Mouse (Mus musculus) left cerebral cortex, adult 8-10 months (tissue): Measurements from ENCODE around the gene Polr2b. TPM values are rescaled to one million over a fixed set of nuclear protein-coding genes. Genes with fewer than 3 reads are reported as not detected.

Source experiments
- DNase-seq, 2 experiments: peaks; one replicate each; pipeline ENCODE4 v3.0.0; 2022; ENCODE audit warnings: low spot score in 2 of 2
- total RNA-seq, 4 experiments: library from RNA; stranded (reverse); gene quantifications; 2 replicates each; pipeline ENCODE4 v1.2.4; 2022

Polr2b gene
- total RNA-seq, 4 experiments from 2014 or later, result 46.3 to 52.1 (median 47.0) TPM

DNA sequence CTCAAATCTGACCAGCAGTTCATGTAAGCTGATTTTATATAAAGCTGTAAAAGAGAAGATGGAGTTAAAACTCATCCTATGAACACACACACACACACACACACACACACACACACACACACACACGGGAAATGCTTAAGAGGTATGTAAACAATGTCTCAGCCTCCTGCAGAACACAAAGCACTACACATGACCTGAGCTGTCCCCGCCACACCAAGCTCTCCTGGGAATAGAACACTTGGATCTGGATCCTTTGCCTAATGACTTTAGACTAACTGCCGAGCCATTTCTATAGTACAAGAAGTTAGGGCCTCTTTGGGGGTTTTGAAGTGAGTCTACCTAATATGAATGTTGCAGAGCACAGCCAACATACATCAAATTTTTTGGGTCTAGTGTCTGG lies 52.2 kb downstream of the Polr2b start:
- no peak for DNase-seq

DNA sequence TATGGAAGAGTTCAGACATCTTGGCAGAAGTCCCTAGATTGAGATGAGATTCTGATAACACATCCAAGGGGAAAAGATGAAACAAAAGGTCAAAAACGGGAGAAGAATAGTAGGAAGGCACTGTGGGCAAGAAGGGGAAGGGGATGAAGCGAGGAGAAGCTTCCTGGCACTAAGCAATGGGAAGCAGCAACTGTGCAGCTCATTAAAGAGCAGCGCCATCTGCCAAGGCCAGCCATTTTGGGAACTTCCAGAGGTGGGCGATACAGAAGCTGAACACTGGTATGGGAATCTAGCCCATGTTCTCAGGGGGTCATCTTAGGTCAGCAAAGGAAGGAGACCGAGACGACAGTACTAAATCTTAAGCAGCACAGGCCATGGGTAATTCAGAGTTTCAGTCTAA lies 53.7 kb downstream of the Polr2b start:
- DNase-seq, result peak in 1 of 2 experiments; percentile 49

DNA sequence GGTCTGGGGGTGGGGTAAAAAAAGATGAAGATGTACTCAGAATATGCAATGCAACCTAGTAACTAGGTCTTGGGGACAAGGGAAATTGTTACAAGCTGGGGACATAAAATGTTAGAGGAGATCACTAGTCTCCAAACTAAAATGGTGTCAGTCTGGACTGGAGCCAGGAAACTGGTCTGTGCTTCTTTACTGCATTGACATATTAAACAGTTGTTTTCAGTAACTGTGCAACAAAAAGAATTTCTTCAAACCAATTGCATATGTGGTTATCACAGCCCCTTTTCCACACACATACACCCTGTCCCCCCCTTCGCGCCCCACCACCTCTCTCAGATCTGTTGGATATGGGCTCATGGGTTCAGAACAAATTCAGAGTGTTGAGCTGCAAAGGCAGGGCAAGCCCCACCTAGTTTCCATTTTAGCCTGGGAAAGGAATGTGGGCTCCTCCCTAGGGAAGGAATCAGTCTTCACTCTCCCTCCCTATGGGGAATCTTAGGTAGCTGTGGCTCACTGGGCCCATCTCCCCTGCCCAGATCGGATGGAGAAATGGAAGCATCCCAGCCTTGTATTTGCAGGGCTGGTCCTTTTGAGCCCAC lies 54.6 kb downstream of the Polr2b start:
- DNase-seq, result no peak

DNA sequence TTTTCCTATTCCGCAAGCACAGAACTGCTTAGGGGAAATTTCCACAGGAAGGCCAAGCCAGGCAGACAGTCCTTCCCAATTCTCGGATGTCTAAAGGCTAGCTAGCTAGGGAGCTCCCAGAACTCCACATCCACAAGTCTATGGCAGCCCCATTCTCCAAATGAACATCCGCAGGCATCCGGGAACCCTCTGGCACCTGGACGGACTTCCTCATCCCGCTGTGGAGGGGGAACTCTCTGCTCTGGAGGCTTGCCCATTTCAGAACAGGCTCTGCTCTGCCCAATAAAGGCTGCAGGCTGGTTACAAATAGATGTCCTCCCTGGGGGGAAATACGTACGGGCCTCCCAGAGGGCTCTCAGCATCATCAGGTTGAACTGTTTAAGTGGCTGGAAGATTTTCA lies 56.4 kb downstream of the Polr2b start:
- no peak for DNase-seq

DNA sequence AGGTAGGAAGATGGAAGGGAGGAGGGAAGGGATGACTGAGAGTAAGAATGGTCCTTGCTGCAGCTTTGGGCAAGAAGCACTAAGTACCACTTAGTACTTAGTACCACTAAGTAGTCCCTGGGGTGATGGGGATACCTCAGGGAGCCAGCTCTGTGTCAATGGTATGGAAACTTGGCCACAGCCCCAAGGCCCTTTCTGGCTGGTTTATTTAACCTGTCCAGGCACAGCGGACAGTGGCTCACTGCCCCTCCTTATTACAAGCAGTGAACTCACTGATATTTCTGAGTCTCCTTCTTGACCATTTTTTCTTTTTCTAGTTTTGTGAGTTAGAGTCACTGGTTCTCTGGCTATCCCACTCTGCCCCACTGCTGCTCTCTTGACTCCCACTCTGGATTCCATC lies 57.2 kb downstream of the Polr2b start:
- DNase-seq, result no peak

DNA sequence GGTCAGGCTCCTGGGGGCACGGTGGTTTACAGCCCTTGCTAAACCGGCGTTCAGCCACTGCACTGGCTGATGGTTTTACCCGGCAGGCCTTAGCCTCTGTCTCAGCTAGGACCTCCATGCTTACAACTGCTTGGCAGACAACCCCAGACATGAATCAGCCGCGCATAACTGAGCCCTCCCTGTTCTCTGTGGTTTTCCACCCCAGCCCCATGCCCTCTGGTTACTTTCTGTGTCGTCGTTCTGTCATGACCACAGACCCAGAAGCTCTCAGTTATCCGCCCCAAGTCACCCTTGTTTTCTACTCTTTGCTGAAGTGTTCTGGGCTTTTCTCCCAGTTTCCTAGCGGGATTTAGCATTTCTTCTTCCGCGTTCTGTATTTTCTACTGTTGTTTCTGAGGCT lies 57.7 kb downstream of the Polr2b start:
- DNase-seq, result no peak

DNA sequence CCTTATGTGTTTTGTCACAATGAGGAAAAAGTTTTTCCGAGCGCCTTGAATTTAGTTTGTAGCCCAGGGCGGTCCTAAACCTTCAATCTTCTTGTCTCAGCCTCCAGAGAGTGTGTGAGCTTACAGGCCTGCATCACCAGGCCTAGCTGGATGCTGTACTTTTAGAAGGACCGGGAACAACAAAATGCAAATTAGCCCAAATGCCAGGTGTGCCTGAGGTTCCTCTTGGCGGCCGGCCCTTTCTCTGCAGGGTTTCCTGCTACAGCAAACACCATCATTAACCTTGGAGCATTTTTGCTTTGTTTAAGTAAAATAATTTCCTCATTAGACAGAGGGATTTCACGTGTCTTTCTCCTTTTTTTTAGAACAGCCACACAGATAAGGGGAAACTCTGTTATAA lies 58.2 kb downstream of the Polr2b start:
- DNase-seq, result no peak

DNA sequence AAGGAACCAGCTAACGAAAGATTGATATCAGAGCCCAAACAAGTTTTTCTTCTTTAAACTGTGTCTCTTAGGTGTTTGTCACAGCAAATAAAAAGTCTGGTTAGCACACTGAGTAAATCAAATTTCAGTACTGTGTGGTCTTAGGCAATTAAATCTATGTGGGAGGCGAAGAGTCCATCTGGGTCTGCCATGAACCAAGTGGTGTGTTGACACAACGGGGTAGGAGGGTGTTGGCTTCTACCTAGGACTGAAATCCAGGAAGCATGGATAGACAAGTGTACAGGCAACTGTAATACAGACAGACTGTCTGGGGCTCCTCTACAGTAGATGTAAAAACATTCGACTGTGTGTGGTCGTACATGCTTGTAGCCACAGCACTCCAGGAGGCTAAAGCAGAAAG lies 59.4 kb downstream of the Polr2b start:
- DNase-seq, result no peak

DNA sequence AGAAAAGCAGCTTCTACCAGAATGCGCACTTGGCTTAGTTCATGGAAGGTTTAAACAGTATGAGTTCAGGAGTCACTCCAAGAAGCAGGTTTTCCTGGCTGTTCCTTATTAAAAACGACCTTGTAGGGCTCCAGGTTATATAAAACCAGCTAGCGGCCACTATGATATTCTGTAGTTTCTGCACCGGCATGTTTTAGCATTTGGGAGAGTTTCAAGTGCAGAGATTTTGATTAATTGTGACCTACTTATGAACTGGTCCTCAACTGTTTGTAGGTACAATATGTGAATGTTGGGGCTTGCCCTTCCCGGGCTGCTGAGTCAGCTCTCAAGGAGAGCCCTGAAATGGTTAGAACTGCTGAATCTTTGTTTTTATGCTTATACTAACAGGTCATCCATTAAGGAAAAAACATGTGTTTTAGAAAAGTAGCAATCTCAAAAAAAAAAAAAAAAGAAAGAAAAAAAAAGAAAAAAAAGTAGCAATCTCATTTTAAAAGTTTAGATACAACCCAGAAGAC lies 60.5 kb downstream of the Polr2b start:
- no peak for DNase-seq

DNA sequence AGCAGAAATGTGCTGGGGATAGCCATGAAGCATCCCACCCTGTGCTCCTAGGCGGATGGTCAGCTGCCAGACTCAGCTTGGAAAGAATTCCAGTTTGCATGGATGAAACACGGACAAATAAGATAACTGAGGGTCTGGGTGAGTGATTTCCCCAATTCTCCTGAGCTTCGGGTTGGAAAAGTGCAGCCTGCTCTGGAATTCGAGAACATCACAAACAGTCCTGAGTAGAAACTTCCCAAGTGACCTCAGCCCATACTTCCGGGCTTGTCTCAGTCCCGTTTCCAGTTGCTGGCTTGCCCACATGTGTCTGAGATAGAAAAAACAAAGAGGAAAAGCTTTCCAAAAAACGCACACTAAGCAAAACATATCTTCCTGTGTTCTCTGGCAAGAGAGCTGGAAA lies 62.3 kb downstream of the Polr2b start:
- no peak for DNase-seq

DNA sequence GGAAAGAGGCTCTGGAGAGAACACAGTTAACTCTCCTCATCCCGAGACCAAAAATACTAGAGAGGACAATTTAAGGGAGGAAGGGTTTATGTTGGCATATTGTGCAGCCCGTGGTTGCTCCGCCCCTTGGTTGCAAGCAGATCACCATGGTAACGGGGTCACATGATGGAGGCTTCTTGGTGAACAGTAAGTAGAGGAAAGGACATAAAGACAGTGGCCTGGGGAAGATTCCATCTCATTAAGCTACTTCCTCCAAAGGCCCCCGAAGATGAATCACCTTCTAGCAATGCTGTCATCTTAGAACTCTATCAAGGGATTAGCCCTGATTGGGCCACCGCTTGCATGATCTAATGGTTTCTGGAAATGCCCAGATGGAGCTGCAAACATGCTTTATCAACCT lies 62.8 kb downstream of the Polr2b start:
- DNase-seq, result no peak

DNA sequence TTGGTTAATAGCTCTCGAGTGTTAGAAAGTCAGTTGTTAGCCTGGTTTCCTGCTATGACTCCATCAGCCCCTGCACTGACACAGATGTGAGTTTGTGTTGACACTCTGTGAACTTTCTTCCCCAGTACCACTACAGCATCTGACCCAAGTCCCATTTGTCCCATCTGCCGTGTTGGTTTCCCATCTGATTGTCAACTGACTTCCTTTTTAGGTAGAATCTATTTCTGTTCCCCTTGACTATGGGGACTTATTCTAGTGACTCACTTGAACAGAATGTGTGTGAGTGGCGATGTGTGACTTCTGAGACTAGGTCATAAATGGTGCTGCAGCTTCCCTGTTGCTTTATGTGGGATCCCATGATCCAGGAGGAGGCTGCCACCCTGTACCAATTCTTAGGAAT lies 65.0 kb downstream of the Polr2b start:
- no peak for DNase-seq

DNA sequence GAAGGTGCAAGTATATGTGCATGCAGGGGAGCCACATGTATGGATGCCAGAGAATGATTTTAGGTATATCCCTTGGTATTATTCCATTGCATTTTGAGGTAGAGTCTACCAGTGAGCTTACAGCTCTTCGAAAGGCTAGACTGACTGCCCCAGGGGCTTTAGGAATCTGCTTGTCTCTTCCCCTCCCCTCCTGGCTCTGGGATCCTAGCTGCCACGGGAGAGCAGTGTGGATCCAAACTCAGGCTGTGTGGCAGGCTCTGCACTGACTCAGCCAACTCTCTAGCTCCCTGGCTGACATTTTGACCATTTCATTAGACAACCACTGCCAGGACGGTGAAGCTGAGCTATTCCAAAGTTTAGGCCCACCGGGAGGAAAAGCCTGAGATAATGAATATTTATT lies 65.6 kb downstream of the Polr2b start:
- no peak for DNase-seq

DNA sequence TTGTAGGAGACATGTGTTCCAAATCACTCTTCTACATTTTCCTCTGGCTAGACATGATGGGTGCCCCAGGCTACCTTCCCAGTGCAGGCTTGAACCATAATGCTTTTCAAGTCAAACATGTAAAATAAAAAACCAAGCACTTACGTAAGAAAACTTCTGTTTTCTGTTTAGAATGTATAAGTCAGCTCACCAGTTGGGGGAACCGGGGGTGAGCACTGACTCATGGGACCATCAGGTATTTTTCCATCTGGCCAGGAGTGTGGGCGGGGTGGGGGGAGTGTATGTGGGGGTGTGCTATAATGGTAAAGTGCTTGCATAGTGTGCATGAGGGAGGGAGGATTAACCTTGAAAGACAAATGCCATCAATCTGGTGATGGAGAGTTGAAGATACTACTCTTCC lies 68.1 kb downstream of the Polr2b start:
- no peak for DNase-seq

DNA sequence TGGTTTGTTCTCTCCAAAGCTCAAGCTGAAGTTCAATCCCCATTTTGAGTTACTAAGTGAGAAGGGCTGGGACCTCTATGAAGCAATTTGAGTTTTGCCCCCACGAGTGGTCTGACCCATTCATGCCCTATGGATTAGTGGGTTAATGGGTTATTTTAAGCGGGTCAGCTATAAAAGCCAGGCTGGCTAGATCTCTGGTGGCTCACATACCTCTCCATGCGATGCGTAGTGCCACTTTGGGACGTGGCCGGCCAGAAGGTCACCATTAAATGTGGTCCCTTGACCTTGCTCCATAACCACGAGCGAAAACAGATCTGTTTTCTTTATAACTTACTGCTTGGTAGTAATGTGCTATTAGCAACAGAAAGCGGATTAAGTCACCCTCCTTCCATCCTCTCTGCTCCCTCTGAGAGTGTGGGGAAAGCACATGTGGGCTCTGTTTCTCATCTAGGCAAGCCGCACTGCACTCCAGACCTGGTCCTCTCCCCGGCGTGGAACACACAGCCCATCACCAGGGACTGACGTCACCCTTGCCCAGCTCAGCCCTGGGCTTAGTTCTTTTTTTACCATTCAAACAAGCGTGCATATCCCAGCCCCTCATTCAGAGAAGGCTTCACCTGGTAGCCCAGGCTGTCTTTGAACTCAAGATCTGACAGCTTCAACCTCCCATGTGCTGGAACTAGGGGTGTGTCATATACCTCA lies 69.6 kb downstream of the Polr2b start:
- no peak for DNase-seq

DNA sequence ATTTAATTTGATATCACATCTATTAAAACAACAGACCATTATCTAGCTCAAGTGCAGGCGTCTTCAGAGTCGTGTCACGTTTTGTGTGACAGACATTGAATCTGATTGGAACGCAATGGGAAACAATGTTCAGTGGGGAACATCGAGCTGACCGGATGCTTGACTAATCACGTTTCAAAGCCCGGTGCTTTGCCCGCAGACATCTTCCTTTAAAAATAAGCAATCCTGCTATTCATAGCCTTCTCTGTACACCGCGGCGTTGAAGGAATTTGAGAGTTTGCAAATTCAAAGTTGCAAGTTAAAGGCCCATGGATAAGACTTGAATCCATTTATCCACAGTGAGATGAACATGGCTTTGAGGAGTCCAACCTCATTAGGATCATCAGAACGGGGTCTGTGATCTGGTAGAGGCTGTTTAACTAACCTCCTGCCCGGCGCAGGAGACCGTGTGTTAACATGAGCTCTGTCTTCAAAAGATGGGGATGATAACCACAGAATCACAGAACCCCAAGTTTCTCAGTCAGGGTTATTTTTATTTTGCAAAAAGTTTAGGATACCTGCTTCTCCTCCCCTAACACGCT lies 70.5 kb downstream of the Polr2b start:
- no peak for DNase-seq

DNA sequence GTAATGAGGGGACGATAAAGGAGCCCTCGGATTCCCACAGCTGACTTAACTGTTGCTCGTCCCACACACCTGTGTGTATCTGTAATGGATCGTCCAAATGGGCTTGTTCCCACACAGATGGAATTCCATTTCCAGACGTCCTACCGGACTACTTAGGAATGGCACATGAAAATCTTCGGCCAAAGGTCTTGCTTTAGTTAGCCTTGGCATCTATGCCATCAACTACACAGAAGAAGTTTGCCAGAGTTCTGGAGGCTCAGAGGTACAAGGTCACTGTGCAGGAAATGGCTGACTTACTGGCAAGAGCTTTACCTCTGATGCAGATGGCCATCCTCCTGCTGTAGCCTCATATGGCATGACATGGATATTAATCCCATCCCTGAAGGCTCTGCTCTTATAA lies 71.3 kb downstream of the Polr2b start:
- no peak for DNase-seq

DNA sequence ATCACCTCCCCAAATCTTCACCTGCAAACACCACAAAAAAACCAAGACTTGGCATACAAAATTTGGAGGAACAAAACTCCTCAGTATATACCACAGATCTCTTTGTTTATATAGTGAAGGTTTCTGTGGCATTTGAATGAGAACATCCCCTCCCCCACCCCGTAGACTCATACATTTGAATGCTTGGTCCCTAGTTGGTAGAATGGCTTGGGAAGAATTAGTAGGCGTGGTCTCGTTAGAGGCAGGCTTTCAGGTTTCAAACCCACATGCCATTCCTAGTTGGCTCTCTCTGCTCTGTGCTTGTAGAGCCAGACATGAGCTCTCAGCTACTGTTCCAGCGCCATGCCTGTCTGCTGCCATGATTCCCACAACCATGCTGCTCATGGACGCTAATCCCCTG lies 71.7 kb downstream of the Polr2b start:
- no peak for DNase-seq

DNA sequence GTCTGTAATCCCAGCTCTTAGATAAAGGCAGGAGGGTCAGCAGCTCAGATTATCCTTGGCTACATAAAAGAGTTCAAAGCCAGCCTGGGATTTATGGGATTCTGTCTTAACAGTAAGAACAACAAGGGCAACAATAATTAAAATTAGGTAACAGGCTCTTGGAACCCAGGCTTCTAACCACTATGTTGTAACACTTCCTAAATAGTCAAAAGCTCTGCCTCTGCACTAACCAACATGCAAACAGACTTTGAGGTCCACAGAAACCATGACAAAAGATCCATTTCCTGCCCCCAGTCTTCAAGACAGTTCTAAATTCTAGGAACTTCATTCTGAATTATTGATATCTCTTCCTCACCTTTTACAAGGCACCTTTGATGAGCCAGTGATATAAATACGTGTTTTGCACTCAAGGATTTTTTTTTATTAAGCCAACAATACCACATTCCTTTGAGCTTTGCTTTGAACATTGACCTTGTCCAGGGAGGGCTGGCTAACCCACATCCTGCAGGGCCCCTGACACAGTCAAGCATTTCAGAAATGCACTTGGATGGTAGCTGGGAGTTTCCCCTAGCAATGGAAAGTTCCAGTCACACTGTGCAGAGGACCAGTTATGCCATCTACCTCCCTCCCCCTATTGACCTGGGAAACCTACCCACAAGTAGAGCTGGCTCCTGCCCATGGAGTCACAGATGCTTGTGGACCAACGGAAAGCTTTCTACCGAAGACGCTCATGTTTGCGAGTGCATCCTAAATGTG lies 74.0 kb downstream of the Polr2b start:
- DNase-seq, result no peak

DNA sequence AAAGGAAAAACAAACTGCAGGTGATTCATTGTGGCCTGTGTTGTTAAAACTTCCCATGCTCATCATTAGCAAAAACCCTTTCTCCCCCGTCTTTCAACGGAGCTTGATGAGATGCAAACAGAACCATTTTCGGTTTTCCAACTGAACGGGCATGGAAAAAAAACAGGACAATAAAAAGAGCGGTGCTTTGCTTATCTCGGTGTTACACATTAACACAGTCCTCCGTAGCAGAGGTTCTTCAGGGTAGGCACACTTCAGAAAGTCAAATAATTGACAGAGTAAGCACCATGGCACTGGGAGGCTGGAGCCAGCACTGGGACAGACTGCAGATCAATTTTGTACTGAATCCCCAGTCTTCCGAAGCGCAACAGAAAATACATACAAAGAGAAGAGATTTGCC lies 74.8 kb downstream of the Polr2b start:
- DNase-seq, result no peak

DNA sequence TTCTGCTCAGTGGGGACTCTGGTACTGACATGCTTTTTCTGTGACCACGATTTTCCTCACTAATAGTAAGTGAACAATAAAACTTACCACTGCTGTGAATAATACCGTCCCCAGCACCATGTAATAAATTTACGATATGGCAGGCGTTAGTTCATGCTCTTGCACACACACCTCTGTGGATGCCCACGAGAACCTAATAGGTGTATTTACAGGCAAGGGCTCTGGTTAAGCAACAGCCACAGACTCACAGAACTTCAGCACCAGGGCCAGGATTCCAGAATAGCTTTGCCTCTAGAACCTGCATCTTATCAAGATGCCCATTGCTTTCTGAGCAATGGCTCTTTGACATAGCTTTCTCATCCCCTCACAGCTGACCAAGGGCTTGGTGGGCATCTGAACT lies 75.3 kb downstream of the Polr2b start:
- DNase-seq, result no peak

DNA sequence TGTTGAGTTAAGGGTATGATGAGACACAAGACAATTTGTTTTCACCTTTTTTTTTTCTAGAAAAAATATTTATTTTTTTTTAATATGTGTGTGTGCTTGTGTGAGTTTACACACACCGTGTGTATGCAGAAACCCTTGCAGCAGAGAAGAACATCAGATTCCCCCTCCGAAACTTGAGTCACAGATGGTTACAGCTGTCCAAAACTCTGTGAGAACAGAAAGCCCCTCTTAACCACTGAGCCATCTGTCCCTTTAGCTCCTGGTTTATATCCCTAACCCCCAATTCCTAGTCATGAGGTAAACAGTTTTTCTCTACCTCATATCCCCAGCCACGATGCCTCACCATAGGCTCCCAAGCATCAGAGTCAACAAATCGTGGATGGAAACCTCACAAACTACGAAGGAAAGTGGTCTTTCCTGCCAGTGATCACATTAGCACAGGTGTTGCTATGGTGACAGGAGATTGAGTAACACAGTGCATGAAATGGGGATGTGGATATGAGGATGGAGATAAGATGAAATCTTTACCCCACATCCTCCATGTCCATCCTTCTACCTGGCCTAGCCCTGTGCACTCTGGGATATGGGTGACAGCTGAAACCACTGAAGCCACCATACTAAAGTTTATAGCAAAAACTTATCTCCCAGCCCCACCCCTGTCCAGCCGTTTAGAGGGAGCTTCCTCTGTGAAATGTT lies 76.1 kb downstream of the Polr2b start:
- DNase-seq, result no peak
